Mouse (Mus musculus) c-Kit-positive CD71-negative TER-119-negative erythroid progenitor cells, embryonic 14.5 days (primary cell): ENCODE results near the gene Vmac.
A peak's percentile ranks its signal among the peaks of the same experiment; 100 is the strongest.

Source experiments
- DNase-seq: peaks from one replicate; pipeline ENCODE4 v3.0.0-alpha.2; 2013; ENCODE audit warnings: low read depth

The Vmac gene

GRCm38 (mm10) chr17:56686801-56687200 lies 31.0 kb downstream of the Vmac start:
- DNase-seq, result no peak

- DNase-seq, result no peak
Measured at GRCm38 (mm10) chr17:56684649-56685048, 33.2 kb downstream of the Vmac start.

GRCm38 (mm10) chr17:56683546-56684140 lies 34.2 kb downstream of the Vmac start:
- DNase-seq, result no peak

- DNase-seq, result no peak
Measured at GRCm38 (mm10) chr17:56682880-56683279, 34.9 kb downstream of the Vmac start.

GRCm38 (mm10) chr17:56681791-56682190 lies 36.0 kb downstream of the Vmac start:
- DNase-seq, result no peak

- DNase-seq, result no peak
Measured at GRCm38 (mm10) chr17:56673647-56674416, 44.0 kb downstream of the Vmac start.

GRCm38 (mm10) chr17:56672941-56673646 lies 44.7 kb downstream of the Vmac start, which contains the start of gene Ranbp3:
Gene Ranbp3, plus strand, starts transcription at chr17:56673294.
- DNase-seq, result peak; percentile 99

GRCm38 (mm10) chr17:56669766-56670165 lies 48.1 kb downstream of the Vmac start:
- DNase-seq, result no peak

- DNase-seq, result peak; percentile 80
Measured at GRCm38 (mm10) chr17:56668384-56669144, 49.3 kb downstream of the Vmac start.

- no peak for DNase-seq
Measured at GRCm38 (mm10) chr17:56667591-56667990, 50.2 kb downstream of the Vmac start.

- DNase-seq, result no peak
Measured at GRCm38 (mm10) chr17:56666384-56666783, 51.4 kb downstream of the Vmac start.

- no peak for DNase-seq
Measured at GRCm38 (mm10) chr17:56664333-56664732, 53.5 kb downstream of the Vmac start.
